Comparison of ENCODE assay signal across 8 mouse cellular contexts in genomic region chr3:149845083-149845825, GRCm38 (mm10).
A peak's percentile ranks its signal among the peaks of the same experiment; 100 is the strongest.
DNase-seq lines count a peak whose midpoint lies in the region; ATAC-seq and TF ChIP-seq lines count a peak whose summit lies in the region.

No protein-coding gene starts in this region.

- no peak for TF ChIP-seq POLR2A in bone marrow macrophage, adult 2 months (IDR thresholded peaks at IDR 0.05; ENCODE audit: borderline replicate concordance, low read depth, low read length)

- no peaks in the 10 kb centered on the region for H3K36me3 ChIP-seq in forebrain, postnatal 0 days (ENCODE audit: insufficient read depth)
- no peaks in the 10 kb centered on the region for H3K36me3 ChIP-seq in midbrain, embryonic 13.5 days

- peak; percentile 54; the same call in 1 of the 2 replicates for ATAC-seq in forebrain, postnatal 0 days
- ATAC-seq in midbrain, embryonic 13.5 days: peak; percentile 56; the same call in 1 of the 2 replicates
- no peak for ATAC-seq in activated CD4-positive, CD25-positive, alpha-beta regulatory T cell, adult 4 months
- ATAC-seq in inflammation-experienced regulatory T-cells, adult 6 months: no peak

- H3K4me1 ChIP-seq in bone marrow macrophage, adult 2 months (ENCODE audit: control insufficient read depth, insufficient read depth, low read length): no peaks in the 10 kb centered on the region
- no peaks in the 10 kb centered on the region for H3K4me1 ChIP-seq in forebrain, postnatal 0 days (ENCODE audit: insufficient read depth)
- peaks cover 7% of the 10 kb centered on the region for H3K4me1 ChIP-seq in midbrain, embryonic 13.5 days (replicated peaks)

- H3K27me3 ChIP-seq in forebrain, postnatal 0 days (ENCODE audit: insufficient read depth, low read length): no peaks in the 10 kb centered on the region
- 0 out of 2 replicates have a peak, but pooled peaks cover 6% of the 10 kb centered on the region for H3K27me3 ChIP-seq in midbrain, embryonic 13.5 days

- H3K4me3 ChIP-seq in bone marrow macrophage, adult 2 months (ENCODE audit: insufficient read depth, low read length): peak overlapping the region; percentile 35
- no peak overlapping the region for H3K4me3 ChIP-seq in forebrain, postnatal 0 days (ENCODE audit: low read depth, low read length)
- peak overlapping the region; percentile 23; the same call in 1 of the 2 replicates for H3K4me3 ChIP-seq in midbrain, embryonic 13.5 days (replicated peaks)

- peak overlapping the region; percentile 43 for H3K4me2 ChIP-seq in forebrain, postnatal 0 days (ENCODE audit: low read depth)
- peak overlapping the region; percentile 46 for H3K4me2 ChIP-seq in midbrain, embryonic 13.5 days (replicated peaks)

- no peaks in the 10 kb centered on the region for H3K9me3 ChIP-seq in forebrain, postnatal 0 days (ENCODE audit: low read length)
- no peaks in the 10 kb centered on the region for H3K9me3 ChIP-seq in midbrain, embryonic 13.5 days

- H3K9ac ChIP-seq in forebrain, postnatal 0 days: 0 out of 2 replicates have a peak overlapping the region, but pooled peaks have one; percentile 3
- peak overlapping the region; percentile 11; the same call in 1 of the 2 replicates for H3K9ac ChIP-seq in midbrain, embryonic 13.5 days (replicated peaks)

- peak; percentile 53 to 61 for DNase-seq in cerebellum, postnatal 25 days
- no peak for DNase-seq in cerebellum, adult 9-11 months
- DNase-seq in forebrain, postnatal 0 days: peak; percentile 58
- DNase-seq in layer of hippocampus, postnatal 10 days (ENCODE audit: low spot score in 2 of 2): peak; percentile 18 to 31

- H3K27ac ChIP-seq in bone marrow macrophage, adult 2 months (ENCODE audit: insufficient read depth, low read depth, low read length): no peak overlapping the region
- H3K27ac ChIP-seq in forebrain, postnatal 0 days (ENCODE audit: low read depth, low read length): no peak overlapping the region
- no peak overlapping the region for H3K27ac ChIP-seq in midbrain, embryonic 13.5 days

- TF ChIP-seq CTCF in bone marrow macrophage, adult 2 months (IDR thresholded peaks at IDR 0.05; ENCODE audit: low read depth, low read length): no peak
- no peak for TF ChIP-seq CTCF in forebrain, postnatal 0 days (IDR thresholded peaks at IDR 0.05; ENCODE audit: low read depth)

- 15% methylated on average over 18 of the region's 18 CpGs for WGBS in forebrain, postnatal 0 days
- 14% methylated on average over 18 of the region's 18 CpGs for WGBS in midbrain, embryonic 13.5 days

Comparison
In these comparisons a context has a peak if more than half of its experiments do, and no peak if none do; other contexts are left out.
1. ATAC-seq: peak in forebrain, postnatal 0 days (single experiment) and midbrain, embryonic 13.5 days (single experiment); none in activated CD4-positive, CD25-positive, alpha-beta regulatory T cell, adult 4 months (single experiment) and inflammation-experienced regulatory T-cells, adult 6 months (single experiment).